Mouse (Mus musculus): ENCODE data around the gene Ctla2a.
"Not testable (repeated sequence)": the region's sequence is repeated elsewhere in the genome, so short reads cannot be mapped to it uniquely, and the experiment has no call there.

Gene Ctla2a

GRCm38 (mm10) chr13:60936500-60936901 lies at the start of gene Ctla2a, which contains the start of gene Gm49391:
Gene Ctla2a (minus strand): TSS chr13:60936625.
Gene Gm49391 (minus strand): TSS chr13:60936571.
- peak; percentile 6 to 17 for DNase-seq

- not testable (repeated sequence) for DNase-seq
These were observed 35.9 kb upstream of the Ctla2a start for GRCm38 (mm10) chr13:60972319-60972718.

- not testable (repeated sequence) for DNase-seq
These were observed 27.6 kb upstream of the Ctla2a start for GRCm38 (mm10) chr13:60963985-60964384.

GRCm38 (mm10) chr13:60961706-60962105 lies 25.3 kb upstream of the Ctla2a start:
- no peak for DNase-seq

GRCm38 (mm10) chr13:60941884-60942283 lies 5.5 kb upstream of the Ctla2a start, which contains the start of gene Tpbpa:
Gene Tpbpa (minus strand): TSS chr13:60941984.
- DNase-seq, result not testable (repeated sequence)

GRCm38 (mm10) chr13:60935490-60935889 lies 935 bp downstream of the Ctla2a start, which contains the start of gene Gm49393:
Gene Gm49393 (minus strand): TSS chr13:60935590.
- not testable (repeated sequence) for DNase-seq

GRCm38 (mm10) chr13:60904780-60905179 lies 31.6 kb downstream of the Ctla2a start, which contains the start of gene Tpbpb:
Gene Tpbpb (minus strand): TSS chr13:60904880.
- not testable (repeated sequence) for DNase-seq

GRCm38 (mm10) chr13:60897328-60897727 lies 39.1 kb downstream of the Ctla2a start, which contains the start of gene Ctla2b:
Gene Ctla2b (minus strand): TSS chr13:60897447.
- DNase-seq, result no peak

GRCm38 (mm10) chr13:60896794-60897193 lies 39.6 kb downstream of the Ctla2a start, which contains the start of gene Gm49392:
Gene Gm49392 (minus strand): TSS chr13:60896894.
- not testable (repeated sequence) for DNase-seq

- no peak for DNase-seq
These were observed 40.8 kb downstream of the Ctla2a start for GRCm38 (mm10) chr13:60895406-60896160.

GRCm38 (mm10) chr13:60892301-60892700 lies 44.1 kb downstream of the Ctla2a start:
- no peak for DNase-seq
